Comparison of ENCODE assay signal across 22 mouse cellular contexts in the genomic region with DNA sequence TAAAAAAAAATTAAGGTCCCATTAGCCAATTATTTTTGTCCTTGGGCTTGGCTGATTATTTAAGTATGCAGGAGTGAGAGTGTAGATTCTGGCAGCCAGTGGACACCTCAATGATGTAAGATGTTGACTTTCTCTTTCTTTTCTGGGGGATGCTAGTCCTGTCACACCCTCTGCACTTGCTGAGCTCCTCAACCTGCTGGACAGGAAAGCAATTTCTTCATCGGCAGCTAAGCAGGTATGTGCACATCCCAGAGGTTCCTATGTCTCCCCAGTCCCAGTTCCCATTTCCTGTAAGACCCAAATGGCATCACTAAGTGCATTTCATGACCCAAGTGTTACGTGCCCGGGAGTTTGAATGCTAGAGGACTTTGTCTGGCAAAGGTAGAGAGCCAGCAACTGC.
DNase-seq lines count a peak whose midpoint lies in the region; ATAC-seq and TF ChIP-seq lines count a peak whose summit lies in the region.
"Had no signal": no experiment of that assay in that cellular context is flagged by ENCODE, and none has a peak within 500 bp of the region (broad histone marks: within the 10 kb centered on the region; RNA-seq: fewer than 3 reads in every experiment).

No protein-coding gene starts in this region.

- H3K27ac ChIP-seq in midbrain, embryonic 14.5 days (replicated peaks; ENCODE audit: low read depth, low read length) = peak overlapping the region; percentile 70
- H3K27ac ChIP-seq in midbrain, embryonic 11.5 days (ENCODE audit: low read depth, low read length) = no peak overlapping the region
- no peak overlapping the region; the same call in 1 of the 2 replicates for H3K27ac ChIP-seq in stomach, postnatal 0 days (replicated peaks)
- no peak overlapping the region for H3K27ac ChIP-seq in lung, postnatal 0 days (ENCODE audit: low read length)
- H3K27ac ChIP-seq: embryonic facial prominence, embryonic 13.5 days; embryonic facial prominence, embryonic 15.5 days; forebrain, embryonic 13.5 days; forebrain, embryonic 15.5 days had no signal

- no peak overlapping the region for H3K4me3 ChIP-seq in midbrain, embryonic 14.5 days (replicated peaks; ENCODE audit: low read depth, low read length)
- H3K4me3 ChIP-seq in midbrain, embryonic 11.5 days (ENCODE audit: low read depth, low read length) = no peak overlapping the region
- H3K4me3 ChIP-seq in stomach, postnatal 0 days (ENCODE audit: low read depth, low read length) = no peak overlapping the region
- no peak overlapping the region for H3K4me3 ChIP-seq in lung, postnatal 0 days (ENCODE audit: low read depth, low read length)
- H3K4me3 ChIP-seq: embryonic facial prominence, embryonic 13.5 days; embryonic facial prominence, embryonic 15.5 days; erythroblast, embryonic 14.5 days; forebrain, embryonic 13.5 days; forebrain, embryonic 15.5 days had no signal

- 92% methylated on average over 3 of the region's 3 CpGs for WGBS in midbrain, embryonic 14.5 days
- WGBS in midbrain, embryonic 11.5 days = 93% methylated on average over 3 of the region's 3 CpGs
- 87% methylated on average over 3 of the region's 3 CpGs for WGBS in stomach, postnatal 0 days
- 80% methylated on average over 3 of the region's 3 CpGs for WGBS in lung, postnatal 0 days

- no peaks in the 10 kb centered on the region for H3K27me3 ChIP-seq in midbrain, embryonic 14.5 days (ENCODE audit: control insufficient read depth, insufficient read depth, low read length)
- H3K27me3 ChIP-seq in midbrain, embryonic 11.5 days (ENCODE audit: control insufficient read depth, insufficient read depth, low read length) = no peaks in the 10 kb centered on the region
- H3K27me3 ChIP-seq in stomach, postnatal 0 days (ENCODE audit: control insufficient read depth, insufficient read depth, low read length) = no peaks in the 10 kb centered on the region
- H3K27me3 ChIP-seq in lung, postnatal 0 days (replicated peaks; ENCODE audit: insufficient read depth, low read length) = no peaks in the 10 kb centered on the region
- H3K27me3 ChIP-seq: embryonic facial prominence, embryonic 13.5 days; embryonic facial prominence, embryonic 15.5 days; forebrain, embryonic 13.5 days; forebrain, embryonic 15.5 days had no signal

- ATAC-seq in midbrain, embryonic 14.5 days (ENCODE audit: low FRiP score, low TSS enrichment) = no peak
- no peak for ATAC-seq in midbrain, embryonic 11.5 days (ENCODE audit: low FRiP score)
- no peak for ATAC-seq in stomach, postnatal 0 days (ENCODE audit: low FRiP score, low TSS enrichment)
- ATAC-seq in lung, postnatal 0 days = no peak
- ATAC-seq: forebrain, embryonic 13.5 days; forebrain, embryonic 15.5 days; forebrain, postnatal 0 days had no signal

- DNase-seq in midbrain, embryonic 14.5 days = no peak
- DNase-seq in midbrain, embryonic 11.5 days (ENCODE audit: low spot score, missing footprints) = no peak
- DNase-seq in fat pad, adult 2 months (ENCODE audit: extremely low read depth, low read depth, low spot score) = peak; percentile 52
- peak; percentile 61 for DNase-seq in gonadal fat pad, adult 2 months (ENCODE audit: low read depth)
- no peak for DNase-seq in stomach, postnatal 0 days (ENCODE audit: low spot score)
- DNase-seq in embryo, embryonic 10.5 days (ENCODE audit: low spot score) = no peak
- DNase-seq in lung, postnatal 0 days (ENCODE audit: low spot score) = no peak
- DNase-seq: adrenal gland, adult 8-10 months; adrenal gland, postnatal 14 days; adrenal gland, postnatal 36 days; cerebellum, adult 11-12 months; cerebellum, adult 2 months; cerebellum, adult 9-10 months; cerebellum, postnatal 10 days; cerebellum, postnatal 25 days; embryo, embryonic 11 days; forebrain, postnatal 0 days had no signal

- TF ChIP-seq CTCF in stomach, postnatal 0 days (IDR thresholded peaks at IDR 0.05; ENCODE audit: low read depth) = no peak
- TF ChIP-seq CTCF in lung, postnatal 0 days (IDR thresholded peaks at IDR 0.05) = no peak

- H3K9ac ChIP-seq in midbrain, embryonic 14.5 days (replicated peaks; ENCODE audit: low read length) = no peak overlapping the region
- no peak overlapping the region for H3K9ac ChIP-seq in midbrain, embryonic 11.5 days (ENCODE audit: low read length)
- no peak overlapping the region for H3K9ac ChIP-seq in stomach, postnatal 0 days (ENCODE audit: low read length)
- H3K9ac ChIP-seq in lung, postnatal 0 days (replicated peaks; ENCODE audit: low read depth) = no peak overlapping the region
- H3K9ac ChIP-seq: embryonic facial prominence, embryonic 13.5 days; embryonic facial prominence, embryonic 15.5 days; forebrain, embryonic 13.5 days; forebrain, embryonic 15.5 days; forebrain, postnatal 0 days had no signal

- H3K36me3 ChIP-seq in midbrain, embryonic 14.5 days (ENCODE audit: control insufficient read depth, insufficient read depth, low read length) = no peaks in the 10 kb centered on the region
- H3K36me3 ChIP-seq in midbrain, embryonic 11.5 days (ENCODE audit: control insufficient read depth, insufficient read depth, low read length) = no peaks in the 10 kb centered on the region
- H3K36me3 ChIP-seq in stomach, postnatal 0 days (ENCODE audit: control insufficient read depth, insufficient read depth, low read length) = no peaks in the 10 kb centered on the region
- no peaks in the 10 kb centered on the region for H3K36me3 ChIP-seq in lung, postnatal 0 days (ENCODE audit: insufficient read depth, low read length)
- H3K36me3 ChIP-seq: embryonic facial prominence, embryonic 13.5 days; embryonic facial prominence, embryonic 15.5 days; forebrain, embryonic 15.5 days had no signal

- H3K9me3 ChIP-seq in midbrain, embryonic 14.5 days (ENCODE audit: control insufficient read depth, low read length) = no peaks in the 10 kb centered on the region
- no peaks in the 10 kb centered on the region for H3K9me3 ChIP-seq in midbrain, embryonic 11.5 days (ENCODE audit: control insufficient read depth, low read length)
- H3K9me3 ChIP-seq in stomach, postnatal 0 days (ENCODE audit: control insufficient read depth, low read length) = no peaks in the 10 kb centered on the region
- no peaks in the 10 kb centered on the region for H3K9me3 ChIP-seq in lung, postnatal 0 days (ENCODE audit: low read length)
- H3K9me3 ChIP-seq: embryonic facial prominence, embryonic 13.5 days; embryonic facial prominence, embryonic 15.5 days; forebrain, embryonic 13.5 days; forebrain, embryonic 15.5 days had no signal

- no peaks in the 10 kb centered on the region for H3K4me1 ChIP-seq in midbrain, embryonic 14.5 days (ENCODE audit: control insufficient read depth, insufficient read depth, low read length)
- no peaks in the 10 kb centered on the region for H3K4me1 ChIP-seq in midbrain, embryonic 11.5 days (ENCODE audit: control insufficient read depth, insufficient read depth, low read length)
- H3K4me1 ChIP-seq in stomach, postnatal 0 days (replicated peaks; ENCODE audit: control insufficient read depth, insufficient read depth) = no peaks in the 10 kb centered on the region
- H3K4me1 ChIP-seq in lung, postnatal 0 days (ENCODE audit: insufficient read depth, low read depth, low read length) = no peaks in the 10 kb centered on the region
- H3K4me1 ChIP-seq: embryonic facial prominence, embryonic 13.5 days; embryonic facial prominence, embryonic 15.5 days; forebrain, embryonic 13.5 days; forebrain, embryonic 15.5 days had no signal

- H3K4me2 ChIP-seq in midbrain, embryonic 14.5 days (ENCODE audit: low read length) = no peak overlapping the region
- H3K4me2 ChIP-seq in midbrain, embryonic 11.5 days = no peak overlapping the region
- no peak overlapping the region for H3K4me2 ChIP-seq in stomach, postnatal 0 days (replicated peaks; ENCODE audit: low read depth)
- no peak overlapping the region for H3K4me2 ChIP-seq in lung, postnatal 0 days (replicated peaks; ENCODE audit: low read depth, low read length)
- H3K4me2 ChIP-seq: embryonic facial prominence, embryonic 13.5 days; embryonic facial prominence, embryonic 15.5 days; forebrain, embryonic 13.5 days; forebrain, embryonic 15.5 days had no signal

- peak; percentile 69 for TF ChIP-seq EP300 in stomach, postnatal 0 days (optimal IDR thresholded peaks at IDR 0.05)
- no peak for TF ChIP-seq EP300 in lung, postnatal 0 days (IDR thresholded peaks at IDR 0.05)

Comparison
In these comparisons a context has a peak if more than half of its experiments do, and no peak if none do; other contexts are left out.
1. DNase-seq: peak in fat pad, adult 2 months (single experiment) and gonadal fat pad, adult 2 months (single experiment); none in midbrain, embryonic 14.5 days (single experiment), midbrain, embryonic 11.5 days (single experiment), stomach, postnatal 0 days (single experiment), embryo, embryonic 10.5 days (single experiment) and lung, postnatal 0 days (single experiment).